Mouse (Mus musculus): ENCODE measurements around the gene Pln. TPM values are rescaled to one million over a fixed set of nuclear protein-coding genes. Genes with fewer than 3 reads are reported as not detected.

Pln gene
- 5.5 and 10.8 TPM in 2 replicates for polyA plus RNA-seq (2012; rRNA removed)

GRCm38 (mm10) chr10:53337162-53337923 is at the start of gene Pln:
Gene Pln, plus strand, starts transcription at chr10:53337667.
- Histone ChIP-seq H3K27me3 (replicated peaks; ENCODE audit: control insufficient read depth, insufficient read depth, low read length) (no peaks in the 10 kb centered on the region), H3K27ac (ENCODE audit: insufficient read depth, low read depth, low read length) (no peak within 1 kb of the TSS), H3K4me3 (ENCODE audit: insufficient read depth, low read depth, low read length) (no peak within 1 kb of the TSS), H3K4me1 (ENCODE audit: control insufficient read depth, insufficient read depth, low read length) (no peaks in the 10 kb centered on the region; the same call in 1 of the 2 replicates), H3K36me3 (ENCODE audit: control insufficient read depth, insufficient read depth, low read length) (no peaks in the 10 kb centered on the region)
- DNase-seq, result no peak
- WGBS, result 76% methylated on average over 6 of the region's 6 CpGs
- TF ChIP-seq CTCF (conservative IDR thresholded peaks at IDR 0.05; ENCODE audit: insufficient read depth, insufficient read length, low read depth, low read length) (no peak), POLR2A (IDR thresholded peaks at IDR 0.05; ENCODE audit: low read depth, low read length) (no peak)

- peak; percentile 48 for DNase-seq
- Histone ChIP-seq H3K4me1 (ENCODE audit: control insufficient read depth, insufficient read depth, low read length) (no peaks in the 10 kb centered on the region), H3K4me3 (ENCODE audit: insufficient read depth, low read depth, low read length) (no peak overlapping the region), H3K27me3 (replicated peaks; ENCODE audit: control insufficient read depth, insufficient read depth, low read length) (no peaks in the 10 kb centered on the region), H3K36me3 (ENCODE audit: control insufficient read depth, insufficient read depth, low read length) (no peaks in the 10 kb centered on the region), H3K27ac (ENCODE audit: insufficient read depth, low read depth, low read length) (no peak overlapping the region)
- WGBS, result 13% methylated on average over 3 of the region's 3 CpGs
- no peak for TF ChIP-seq CTCF (conservative IDR thresholded peaks at IDR 0.05; ENCODE audit: insufficient read depth, insufficient read length, low read depth, low read length)
- no peak for TF ChIP-seq POLR2A (IDR thresholded peaks at IDR 0.05; ENCODE audit: low read depth, low read length)
Measured at GRCm38 (mm10) chr10:53305867-53306266, 31.6 kb upstream of the Pln start.

GRCm38 (mm10) chr10:53306674-53307073 is 30.8 kb upstream of the Pln start:
- Histone ChIP-seq H3K4me1 (ENCODE audit: control insufficient read depth, insufficient read depth, low read length) (no peaks in the 10 kb centered on the region), H3K4me3 (ENCODE audit: insufficient read depth, low read depth, low read length) (no peak overlapping the region), H3K27me3 (replicated peaks; ENCODE audit: control insufficient read depth, insufficient read depth, low read length) (no peaks in the 10 kb centered on the region), H3K36me3 (ENCODE audit: control insufficient read depth, insufficient read depth, low read length) (no peaks in the 10 kb centered on the region), H3K27ac (ENCODE audit: insufficient read depth, low read depth, low read length) (no peak overlapping the region)
- no peak for TF ChIP-seq POLR2A (IDR thresholded peaks at IDR 0.05; ENCODE audit: low read depth, low read length)
- no peak for TF ChIP-seq CTCF (conservative IDR thresholded peaks at IDR 0.05; ENCODE audit: insufficient read depth, insufficient read length, low read depth, low read length)
- DNase-seq, result no peak
- WGBS, result 91% methylated on average over 3 of the region's 3 CpGs

DNA sequence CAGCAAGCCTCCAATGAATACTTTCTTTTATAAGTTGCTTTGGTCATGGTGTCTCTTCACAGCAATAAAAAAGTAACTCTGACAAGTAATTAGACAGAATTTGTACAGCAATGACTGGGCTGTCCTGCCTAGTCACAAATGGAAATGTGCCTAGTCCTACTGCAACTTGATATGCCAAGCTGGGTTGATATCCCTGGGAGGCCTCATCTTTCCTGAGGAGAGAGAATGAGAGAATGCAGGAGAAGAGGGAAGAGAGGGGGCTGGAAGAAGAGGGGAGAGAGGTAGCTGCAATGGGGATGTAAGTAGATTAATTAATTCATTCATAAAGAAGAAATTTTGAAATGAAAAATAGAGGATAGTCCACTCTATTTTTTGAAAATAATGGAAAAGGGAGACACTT is 14.1 kb upstream of the Pln start:
- Histone ChIP-seq H3K36me3 (ENCODE audit: control insufficient read depth, insufficient read depth, low read length) (no peaks in the 10 kb centered on the region), H3K4me1 (ENCODE audit: control insufficient read depth, insufficient read depth, low read length) (no peaks in the 10 kb centered on the region), H3K4me3 (ENCODE audit: insufficient read depth, low read depth, low read length) (no peak overlapping the region), H3K27me3 (replicated peaks; ENCODE audit: control insufficient read depth, insufficient read depth, low read length) (no peaks in the 10 kb centered on the region), H3K27ac (ENCODE audit: insufficient read depth, low read depth, low read length) (no peak overlapping the region)
- DNase-seq, result no peak
- no peak for TF ChIP-seq POLR2A (IDR thresholded peaks at IDR 0.05; ENCODE audit: low read depth, low read length)
- TF ChIP-seq CTCF (conservative IDR thresholded peaks at IDR 0.05; ENCODE audit: insufficient read depth, insufficient read length, low read depth, low read length), result no peak

GRCm38 (mm10) chr10:53324663-53325062 is 12.8 kb upstream of the Pln start:
- Histone ChIP-seq H3K27me3 (replicated peaks; ENCODE audit: control insufficient read depth, insufficient read depth, low read length) (no peaks in the 10 kb centered on the region), H3K27ac (ENCODE audit: insufficient read depth, low read depth, low read length) (peak overlapping the region; percentile 13; the same call in 1 of the 2 replicates), H3K4me1 (ENCODE audit: control insufficient read depth, insufficient read depth, low read length) (no peaks in the 10 kb centered on the region), H3K36me3 (ENCODE audit: control insufficient read depth, insufficient read depth, low read length) (no peaks in the 10 kb centered on the region), H3K4me3 (ENCODE audit: insufficient read depth, low read depth, low read length) (no peak overlapping the region)
- WGBS, result 12% methylated on average over 1 of the region's 1 CpGs
- DNase-seq, result peak; percentile 73
- TF ChIP-seq POLR2A (IDR thresholded peaks at IDR 0.05; ENCODE audit: low read depth, low read length) (no peak), CTCF (conservative IDR thresholded peaks at IDR 0.05; ENCODE audit: insufficient read depth, insufficient read length, low read depth, low read length) (no peak)

DNA sequence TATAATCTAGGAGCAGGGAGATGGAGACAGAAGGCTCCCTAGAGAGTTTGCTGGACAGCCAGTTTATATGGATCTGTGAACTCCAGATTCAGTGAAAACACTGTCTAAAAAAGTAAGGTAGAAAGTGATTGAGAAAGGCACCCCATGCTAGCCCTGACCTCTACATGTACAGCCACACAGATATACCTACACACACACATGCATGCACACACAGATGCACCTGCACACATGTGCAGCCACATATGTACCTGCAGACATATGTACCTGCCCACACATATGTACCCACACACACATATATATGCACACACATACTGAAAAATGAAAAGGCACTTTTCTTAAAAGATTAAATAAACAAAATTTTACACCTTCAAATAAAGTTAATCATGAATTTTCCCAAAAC is 11.1 kb upstream of the Pln start:
- no peaks in the 10 kb centered on the region for H3K4me1 ChIP-seq (ENCODE audit: control insufficient read depth, insufficient read depth, low read length)
- TF ChIP-seq POLR2A (IDR thresholded peaks at IDR 0.05; ENCODE audit: low read depth, low read length), result no peak
- no peak for TF ChIP-seq CTCF (conservative IDR thresholded peaks at IDR 0.05; ENCODE audit: insufficient read depth, insufficient read length, low read depth, low read length)
- no peaks in the 10 kb centered on the region for H3K36me3 ChIP-seq (ENCODE audit: control insufficient read depth, insufficient read depth, low read length)
- H3K27me3 ChIP-seq (replicated peaks; ENCODE audit: control insufficient read depth, insufficient read depth, low read length), result no peaks in the 10 kb centered on the region
- H3K27ac ChIP-seq (ENCODE audit: insufficient read depth, low read depth, low read length), result no peak overlapping the region
- DNase-seq, result no peak
- H3K4me3 ChIP-seq (ENCODE audit: insufficient read depth, low read depth, low read length), result no peak overlapping the region

GRCm38 (mm10) chr10:53329257-53329656 is 8.2 kb upstream of the Pln start:
- Histone ChIP-seq H3K4me3 (ENCODE audit: insufficient read depth, low read depth, low read length) (no peak overlapping the region), H3K36me3 (ENCODE audit: control insufficient read depth, insufficient read depth, low read length) (no peaks in the 10 kb centered on the region), H3K27ac (ENCODE audit: insufficient read depth, low read depth, low read length) (no peak overlapping the region), H3K27me3 (replicated peaks; ENCODE audit: control insufficient read depth, insufficient read depth, low read length) (no peaks in the 10 kb centered on the region), H3K4me1 (ENCODE audit: control insufficient read depth, insufficient read depth, low read length) (no peaks in the 10 kb centered on the region)
- WGBS, result 62% methylated on average over 3 of the region's 3 CpGs
- no peak for TF ChIP-seq CTCF (conservative IDR thresholded peaks at IDR 0.05; ENCODE audit: insufficient read depth, insufficient read length, low read depth, low read length)
- DNase-seq, result no peak

All from kidney, adult 2 months (tissue).